Mouse (Mus musculus) midbrain, postnatal 0 days (tissue): ENCODE measurements around the gene Trim66. TPM values are rescaled to one million over a fixed set of nuclear protein-coding genes. Genes with fewer than 3 reads are reported as not detected.

ENCODE experiments used
- ATAC-seq: fragments of 200-750 bp; cut with Nextera tagmentation; 2 replicates; pipeline ENCODE4 v1.8.0; 2017; ENCODE audit warnings: moderate number of reproducible peaks, mild to moderate bottlenecking, moderate TSS enrichment, moderate library complexity; ENCODE audit not compliant: low FRiP score
- DNase-seq: peaks from one replicate; pipeline ENCODE4 v3.0.0-alpha.2; 2015; ENCODE audit warnings: low spot score
- H3K27ac ChIP-seq: fragments of 300-500 bp; sonication (generic); 2 replicates; pipeline ENCODE4 v1.5.1; 2014; ENCODE audit warnings: low read depth, mild to moderate bottlenecking, low read length, mixed read lengths
- H3K27me3 ChIP-seq: fragments of 300-500 bp; sonication (generic); 2 replicates; pipeline ENCODE4 v1.6.1; 2014; ENCODE audit warnings: low read length, control low read depth, mixed read lengths; ENCODE audit not compliant: insufficient read depth
- H3K36me3 ChIP-seq: fragments of 300-500 bp; sonication (generic); 2 replicates; pipeline ENCODE4 v1.6.1; 2014; ENCODE audit warnings: low read length, control low read depth, mixed read lengths; ENCODE audit not compliant: insufficient read depth
- H3K4me1 ChIP-seq: fragments of 300-500 bp; sonication (generic); 2 replicates; pipeline ENCODE4 v1.6.1; 2014; ENCODE audit warnings: mild to moderate bottlenecking, control low read depth, antibody characterized with exemption, low read length, mixed read lengths; ENCODE audit not compliant: insufficient read depth
- H3K4me2 ChIP-seq: fragments of 300-500 bp; sonication (generic); 2 replicates; pipeline ENCODE4 v1.6.1; 2014; ENCODE audit warnings: low read depth, mild to moderate bottlenecking, low read length, mixed read lengths; ENCODE audit not compliant: poor library complexity, severe bottlenecking
- H3K4me3 ChIP-seq: fragments of 300-500 bp; sonication (generic); 2 replicates; pipeline ENCODE4 v1.5.1; 2014; ENCODE audit warnings: low read depth, mild to moderate bottlenecking, low read length, moderate library complexity
- H3K9ac ChIP-seq: fragments of 300-500 bp; sonication (generic); replicated peaks from 2 replicates; pipeline ENCODE4 v1.6.1; 2014; ENCODE audit warnings: mild to moderate bottlenecking, low read length, moderate library complexity, mixed read lengths; ENCODE audit not compliant: poor library complexity, severe bottlenecking
- H3K9me3 ChIP-seq: fragments of 300-500 bp; sonication (generic); 2 replicates; pipeline ENCODE4 v1.6.1; 2016; ENCODE audit warnings: low read length, control low read depth
- CTCF ChIP-seq: IDR thresholded peaks from 2 replicates; pipeline ENCODE4 v1.5.1; 2016; ENCODE audit warnings: antibody characterized with exemption, mild to moderate bottlenecking
- WGBS: fragments of 180-500 bp; shearing (Covaris S2); extraction: QIAGEN DNeasy Blood & Tissue Kit; methylation state at CpG from one replicate; pipeline ENCODE4 v1.1.7; 2014; 5-methylcytosine and 5-hydroxymethylcytosine counted together
- polyA plus RNA-seq: library from polyadenylated mRNA; unstranded; fragments of >200 nt; fragmentation: Nextera tagmentation; extraction: Ambion mirVana; gene quantifications from 2 replicates; pipeline ENCODE4 v1.2.1, GENCODE M21; 2015
- total RNA-seq: library from RNA; depleted of rRNA; stranded (reverse); fragments of >200 nt; gene quantifications from 2 replicates; pipeline ENCODE4 v1.2.3, GENCODE M21; 2014

Gene Trim66
- total and polyA plus RNA-seq, 2 experiments from 2014 or later, result 1.9 to 9.1 TPM

GRCm38 (mm10) chr7:109507572-109507971 is 362 bp downstream of the Trim66 start:
- ATAC-seq (peak; percentile 42), DNase-seq (no peak)
- H3K36me3 ChIP-seq, result no peaks in the 10 kb centered on the region
- TF ChIP-seq CTCF, result no peak
- H3K9ac ChIP-seq, result 0 out of 2 replicates have a peak overlapping the region, but pooled peaks have one; percentile 36
- H3K4me2 ChIP-seq, result peak overlapping the region; percentile 28; the same call in 1 of the 2 replicates
- H3K9me3 ChIP-seq, result no peaks in the 10 kb centered on the region
- peaks cover 8% of the 10 kb centered on the region for H3K4me1 ChIP-seq
- 42% methylated on average over 9 of the region's 9 CpGs for WGBS
- peak overlapping the region; percentile 43 for H3K27ac ChIP-seq
- no peaks in the 10 kb centered on the region for H3K27me3 ChIP-seq
- H3K4me3 ChIP-seq, result no peak overlapping the region

GRCm38 (mm10) chr7:109507119-109507518 is 815 bp downstream of the Trim66 start:
- H3K9me3 ChIP-seq, result no peaks in the 10 kb centered on the region
- H3K9ac ChIP-seq, result 0 out of 2 replicates have a peak overlapping the region, but pooled peaks have one; percentile 36
- H3K4me1 ChIP-seq, result peaks cover 8% of the 10 kb centered on the region
- TF ChIP-seq CTCF, result no peak; the same call in 1 of the 2 replicates
- H3K36me3 ChIP-seq, result no peaks in the 10 kb centered on the region
- H3K27ac ChIP-seq, result peak overlapping the region; percentile 43
- 3% methylated on average over 8 of the region's 8 CpGs for WGBS
- peak; percentile 73 for DNase-seq
- peak overlapping the region; percentile 28; the same call in 1 of the 2 replicates for H3K4me2 ChIP-seq
- ATAC-seq, result peak; percentile 72
- no peaks in the 10 kb centered on the region for H3K27me3 ChIP-seq
- H3K4me3 ChIP-seq, result no peak overlapping the region

GRCm38 (mm10) chr7:109497507-109497906 is 10.4 kb downstream of the Trim66 start:
- no peaks in the 10 kb centered on the region for H3K9me3 ChIP-seq
- no peak overlapping the region for H3K9ac ChIP-seq
- DNase-seq, result no peak
- no peaks in the 10 kb centered on the region for H3K27me3 ChIP-seq
- no peak overlapping the region for H3K4me3 ChIP-seq
- TF ChIP-seq CTCF, result peak; percentile 5; the same call in 1 of the 2 replicates
- peaks cover 13% of the 10 kb centered on the region for H3K4me1 ChIP-seq
- ATAC-seq, result no peak
- no peaks in the 10 kb centered on the region for H3K36me3 ChIP-seq
- no peak overlapping the region for H3K27ac ChIP-seq
- whole genome bisulfite sequencing, result 50% methylated on average over 4 of the region's 4 CpGs
- H3K4me2 ChIP-seq, result no peak overlapping the region

- DNase-seq (peak; percentile 70), ATAC-seq (peak; percentile 78)
- H3K9me3 ChIP-seq, result no peaks in the 10 kb centered on the region
- TF ChIP-seq CTCF, result peak; percentile 42
- peak overlapping the region; percentile 60 for H3K4me2 ChIP-seq
- 3% methylated on average over 21 of the region's 21 CpGs for WGBS
- H3K9ac ChIP-seq, result peak overlapping the region; percentile 57
- no peaks in the 10 kb centered on the region for H3K36me3 ChIP-seq
- peak overlapping the region; percentile 37 for H3K4me3 ChIP-seq
- H3K4me1 ChIP-seq, result peaks cover 18% of the 10 kb centered on the region
- no peaks in the 10 kb centered on the region for H3K27me3 ChIP-seq
- H3K27ac ChIP-seq, result peak overlapping the region; percentile 71
These were observed 14.3 kb downstream of the Trim66 start for GRCm38 (mm10) chr7:109493319-109494316.

GRCm38 (mm10) chr7:109492616-109493318 is 15.2 kb downstream of the Trim66 start:
- DNase-seq (no peak), ATAC-seq (peak; percentile 53)
- peak overlapping the region; percentile 60 for H3K4me2 ChIP-seq
- no peaks in the 10 kb centered on the region for H3K9me3 ChIP-seq
- H3K4me3 ChIP-seq, result peak overlapping the region; percentile 37
- no peaks in the 10 kb centered on the region for H3K36me3 ChIP-seq
- H3K9ac ChIP-seq, result peak overlapping the region; percentile 44; the same call in 1 of the 2 replicates
- no peaks in the 10 kb centered on the region for H3K27me3 ChIP-seq
- H3K27ac ChIP-seq, result peak overlapping the region; percentile 71
- peaks cover 18% of the 10 kb centered on the region for H3K4me1 ChIP-seq
- WGBS, result 57% methylated on average over 18 of the region's 18 CpGs
- TF ChIP-seq CTCF, result peak; percentile 27; the same call in 1 of the 2 replicates
